Comparison of ENCODE assay signal across 11 mouse cellular contexts in the genomic region with DNA sequence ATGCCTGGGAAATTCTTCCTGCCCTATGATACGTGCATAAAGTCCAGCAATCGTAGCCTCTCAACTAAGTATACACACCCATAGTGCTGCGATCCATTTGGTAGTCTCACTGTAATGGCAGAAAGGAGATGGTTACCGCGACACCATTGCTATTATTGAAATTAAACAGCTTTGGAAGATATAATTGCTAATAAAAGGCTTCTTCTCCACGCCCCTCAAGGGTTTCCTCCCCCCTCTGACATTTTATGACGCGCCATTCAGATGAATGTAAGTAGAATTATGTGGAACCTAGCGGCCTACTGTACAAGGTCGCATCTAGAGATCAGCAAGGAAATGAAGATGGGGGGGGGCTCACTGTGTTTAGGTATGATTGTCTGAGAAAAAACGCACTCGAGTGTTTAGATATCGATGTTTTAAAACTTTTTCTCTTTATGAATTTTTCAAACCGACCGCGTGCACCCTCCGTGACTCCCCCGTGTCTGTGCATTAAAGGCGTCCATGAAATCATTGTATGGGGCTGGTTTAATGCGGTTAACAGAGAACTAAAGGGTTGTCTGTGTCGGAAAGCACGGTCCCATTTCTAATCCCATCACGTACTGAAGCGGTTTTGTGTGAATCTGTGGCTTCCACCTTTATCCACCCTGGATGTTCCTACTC.
DNase-seq lines count a peak whose midpoint lies in the region; ATAC-seq and TF ChIP-seq lines count a peak whose summit lies in the region.
"Had no signal": no experiment of that assay in that cellular context is flagged by ENCODE, and none has a peak within 500 bp of the region (broad histone marks: within the 10 kb centered on the region; RNA-seq: fewer than 3 reads in every experiment).

No protein-coding gene starts in this region.

- no peak for TF ChIP-seq CTCF in left cerebral cortex, adult 2 months (IDR thresholded peaks at IDR 0.05)
- no peak for TF ChIP-seq CTCF in stomach, postnatal 0 days (IDR thresholded peaks at IDR 0.05; ENCODE audit: low read depth)

- H3K36me3 ChIP-seq in embryonic facial prominence, embryonic 14.5 days (ENCODE audit: control insufficient read depth, insufficient read depth, low read length): no peaks in the 10 kb centered on the region
- no peaks in the 10 kb centered on the region for H3K36me3 ChIP-seq in limb, embryonic 10.5 days
- H3K36me3 ChIP-seq in stomach, postnatal 0 days (ENCODE audit: control insufficient read depth, insufficient read depth, low read length): no peaks in the 10 kb centered on the region
- H3K36me3 ChIP-seq: embryonic facial prominence, embryonic 12.5 days had no signal

- intact Hi-C loops in left cerebral cortex, adult 2 months (cut with DNase I): loop anchor here (5.0 to 10.0 kb wide), 5 partner anchors 595 to 1937 kb away; partner anchors contain the start of gene Cetn3
- intact Hi-C loops in left cerebral cortex, postnatal 4 days (cut with DNase I): loop anchor here (5.0 to 10.0 kb wide), 5 partner anchors 192 to 1038 kb away; no protein-coding TSS in a partner anchor

- peak overlapping the region; percentile 96 for H3K27ac ChIP-seq in left cerebral cortex, adult 2 months
- H3K27ac ChIP-seq in embryonic facial prominence, embryonic 14.5 days (replicated peaks; ENCODE audit: low read depth, low read length): no peak overlapping the region
- H3K27ac ChIP-seq in limb, embryonic 10.5 days: no peak overlapping the region
- H3K27ac ChIP-seq in stomach, postnatal 0 days (replicated peaks): no peak overlapping the region
- H3K27ac ChIP-seq: embryonic facial prominence, embryonic 12.5 days had no signal

- H3K9me3 ChIP-seq in embryonic facial prominence, embryonic 14.5 days (ENCODE audit: control insufficient read depth, low read length): no peaks in the 10 kb centered on the region
- no peaks in the 10 kb centered on the region for H3K9me3 ChIP-seq in limb, embryonic 10.5 days (replicated peaks)
- H3K9me3 ChIP-seq in stomach, postnatal 0 days (ENCODE audit: control insufficient read depth, low read length): no peaks in the 10 kb centered on the region
- H3K9me3 ChIP-seq: embryonic facial prominence, embryonic 12.5 days had no signal

- H3K27me3 ChIP-seq in embryonic facial prominence, embryonic 14.5 days (replicated peaks; ENCODE audit: control insufficient read depth, insufficient read depth, low read length): peaks cover 98% of the 10 kb centered on the region
- peaks cover 100% of the 10 kb centered on the region for H3K27me3 ChIP-seq in limb, embryonic 10.5 days (ENCODE audit: low read depth, poor library complexity, severe bottlenecking)
- peaks cover 40% of the 10 kb centered on the region for H3K27me3 ChIP-seq in stomach, postnatal 0 days (ENCODE audit: control insufficient read depth, insufficient read depth, low read length)

- DNase-seq in left cerebral cortex, adult 2 months (ENCODE audit: extremely low spot score in 1 of 2, low spot score in 2 of 2): no peak
- no peak for DNase-seq in left cerebral cortex, postnatal 4 days
- no peak for DNase-seq in embryonic facial prominence, embryonic 14.5 days (ENCODE audit: low spot score)
- peak; percentile 30 for DNase-seq in limb, embryonic 10.5 days (ENCODE audit: low spot score)
- DNase-seq in retina, embryonic 14.5 days (ENCODE audit: low spot score): peak; percentile 58
- no peak for DNase-seq in stomach, postnatal 0 days (ENCODE audit: low spot score)
- DNase-seq in adrenal gland, adult 18-20 months (ENCODE audit: low spot score in 2 of 2): no peak
- DNase-seq: gastrocnemius, postnatal 14 days; liver, postnatal 0 days had no signal

- H3K4me3 ChIP-seq in left cerebral cortex, adult 2 months: peak overlapping the region; percentile 83
- H3K4me3 ChIP-seq in embryonic facial prominence, embryonic 14.5 days (ENCODE audit: low read depth, low read length): no peak overlapping the region
- H3K4me3 ChIP-seq in limb, embryonic 10.5 days: no peak overlapping the region
- H3K4me3 ChIP-seq in stomach, postnatal 0 days (ENCODE audit: low read depth, low read length): no peak overlapping the region
- H3K4me3 ChIP-seq: embryonic facial prominence, embryonic 12.5 days had no signal

- peaks cover 4% of the 10 kb centered on the region; the same call in 1 of the 2 replicates for H3K4me1 ChIP-seq in embryonic facial prominence, embryonic 14.5 days (ENCODE audit: control insufficient read depth, insufficient read depth, low read length)
- H3K4me1 ChIP-seq in limb, embryonic 10.5 days: peaks cover 14% of the 10 kb centered on the region
- H3K4me1 ChIP-seq in stomach, postnatal 0 days (replicated peaks; ENCODE audit: control insufficient read depth, insufficient read depth): no peaks in the 10 kb centered on the region

- H3K4me2 ChIP-seq in embryonic facial prominence, embryonic 14.5 days (ENCODE audit: low read depth, low read length): peak overlapping the region; percentile 13; the same call in 1 of the 2 replicates
- H3K4me2 ChIP-seq in stomach, postnatal 0 days (replicated peaks; ENCODE audit: low read depth): no peak overlapping the region
- H3K4me2 ChIP-seq: embryonic facial prominence, embryonic 12.5 days had no signal

- no peak for TF ChIP-seq EP300 in stomach, postnatal 0 days (optimal IDR thresholded peaks at IDR 0.05)

- no peak for ATAC-seq in embryonic facial prominence, embryonic 14.5 days (ENCODE audit: low read depth)
- no peak for ATAC-seq in megakaryocyte, adult 5-6 weeks (ENCODE audit: poor library complexity, severe bottlenecking)
- ATAC-seq in stomach, postnatal 0 days (ENCODE audit: low FRiP score, low TSS enrichment): no peak
- ATAC-seq: liver, postnatal 0 days had no signal

- no peak overlapping the region for H3K9ac ChIP-seq in embryonic facial prominence, embryonic 14.5 days (ENCODE audit: low read depth, low read length)
- no peak overlapping the region for H3K9ac ChIP-seq in stomach, postnatal 0 days (ENCODE audit: low read length)
- H3K9ac ChIP-seq: embryonic facial prominence, embryonic 12.5 days; liver, postnatal 0 days had no signal

- 2% methylated on average over 24 of the region's 24 CpGs for WGBS in embryonic facial prominence, embryonic 14.5 days
- WGBS in limb, embryonic 10.5 days: 3% methylated on average over 24 of the region's 24 CpGs
- WGBS in stomach, postnatal 0 days: 6% methylated on average over 24 of the region's 24 CpGs

Comparison
In these comparisons a context has a peak if more than half of its experiments do, and no peak if none do; other contexts are left out.
1. DNase-seq: peak in limb, embryonic 10.5 days (single experiment) and retina, embryonic 14.5 days (single experiment); none in left cerebral cortex, adult 2 months (0 of 2), left cerebral cortex, postnatal 4 days (single experiment), embryonic facial prominence, embryonic 14.5 days (single experiment), stomach, postnatal 0 days (single experiment) and adrenal gland, adult 18-20 months (0 of 2).